Mouse (Mus musculus): Measurements from ENCODE around the gene Olfr77. TPM values are rescaled to one million over a fixed set of nuclear protein-coding genes. Genes with fewer than 3 reads are reported as not detected.

Olfr77 gene
- polyA plus RNA-seq (2017; shearing (Covaris generic)), result 1.5 TPM

GRCm38 (mm10) chr9:19916565-19916964 lies at the start of gene Olfr77:
Olfr77 (plus strand) TSS chr9:19916865.

DNA sequence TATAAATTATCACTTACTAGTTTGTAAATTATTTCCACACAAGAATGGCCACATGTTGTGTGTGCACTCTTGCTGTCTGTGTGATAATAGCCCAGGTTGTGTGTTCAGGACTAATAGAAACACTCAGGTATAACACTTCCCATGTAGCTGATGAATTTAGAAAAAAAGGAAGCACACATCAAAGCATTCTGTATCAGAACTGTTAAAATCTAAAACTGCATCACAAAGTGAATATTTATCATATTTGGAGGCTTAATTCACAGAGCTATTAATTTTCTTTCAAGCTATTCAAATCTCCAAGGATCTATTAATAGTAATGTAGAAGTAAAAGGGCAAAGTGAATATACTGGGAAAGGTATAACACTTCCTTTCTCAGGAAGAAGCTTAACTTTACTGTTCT lies 28.8 kb upstream of the Olfr77 start, which contains the start of gene Olfr862:
Gene Olfr862 (minus strand): TSS at position 101 of the 400 bp plus-strand sequence.

Other genes with a start within 250 kb of the Olfr77 start
- not detected for gene Olfr857, start 207.4 kb upstream of the Olfr77 start, polyA plus RNA-seq (2017; shearing (Covaris generic))
- gene Olfr58, start 136.6 kb upstream of the Olfr77 start, polyA plus RNA-seq (2017; shearing (Covaris generic)), result not detected
- 0.26 TPM for gene Olfr859, start 112.0 kb upstream of the Olfr77 start, polyA plus RNA-seq (2017; shearing (Covaris generic))
- 0.20 TPM for gene Olfr860, start 67.1 kb upstream of the Olfr77 start, polyA plus RNA-seq (2017; shearing (Covaris generic))
- 0.34 TPM for gene Olfr862, start 28.9 kb upstream of the Olfr77 start, polyA plus RNA-seq (2017; shearing (Covaris generic))
- gene Olfr866, start 111.2 kb downstream of the Olfr77 start, polyA plus RNA-seq (2017; shearing (Covaris generic)), result not detected
- not detected for gene Olfr867, start 140.7 kb downstream of the Olfr77 start, polyA plus RNA-seq (2017; shearing (Covaris generic))
- gene Olfr868, start 181.8 kb downstream of the Olfr77 start, polyA plus RNA-seq (2017; shearing (Covaris generic)), result not detected
- gene Olfr869, start 212.1 kb downstream of the Olfr77 start, polyA plus RNA-seq (2017; shearing (Covaris generic)), result not detected